Mouse (Mus musculus) intestine, postnatal 0 days (tissue): ENCODE measurements around the gene Abl2. TPM values are rescaled to one million over a fixed set of nuclear protein-coding genes. Genes with fewer than 3 reads are reported as not detected.
A peak's percentile ranks its signal among the peaks of the same experiment; 100 is the strongest.

ENCODE experiments used
- ATAC-seq: fragments of 200-750 bp; cut with Nextera tagmentation; 2 replicates; pipeline ENCODE4 v1.8.0; 2017; ENCODE audit warnings: mild to moderate bottlenecking, moderate TSS enrichment, moderate library complexity
- H3K27ac ChIP-seq: fragments of 300-500 bp; sonication (generic); 2 replicates; pipeline ENCODE4 v1.5.1; 2014; ENCODE audit warnings: mild to moderate bottlenecking, low read depth, low read length, moderate library complexity
- H3K27me3 ChIP-seq: fragments of 300-500 bp; sonication (generic); replicated peaks from 2 replicates; pipeline ENCODE4 v1.6.1; 2014; ENCODE audit warnings: low read length, mixed read lengths; ENCODE audit not compliant: control insufficient read depth, insufficient read depth
- H3K36me3 ChIP-seq: fragments of 300-500 bp; sonication (generic); 2 replicates; pipeline ENCODE4 v1.6.1; 2014; ENCODE audit warnings: mild to moderate bottlenecking, moderate library complexity; ENCODE audit not compliant: control insufficient read depth, insufficient read depth
- H3K4me1 ChIP-seq: fragments of 300-500 bp; sonication (generic); replicated peaks from 2 replicates; pipeline ENCODE4 v1.6.1; 2014; ENCODE audit warnings: antibody characterized with exemption, low read length, mixed read lengths; ENCODE audit not compliant: control insufficient read depth, insufficient read depth
- H3K4me2 ChIP-seq: fragments of 300-500 bp; sonication (generic); replicated peaks from 2 replicates; pipeline ENCODE4 v1.6.1; 2014; ENCODE audit warnings: low read depth, mild to moderate bottlenecking, moderate library complexity
- H3K4me3 ChIP-seq: fragments of 300-500 bp; sonication (generic); 2 replicates; pipeline ENCODE4 v1.5.1; 2014; ENCODE audit warnings: low read depth, low read length
- H3K9ac ChIP-seq: fragments of 300-500 bp; sonication (generic); 2 replicates; pipeline ENCODE4 v1.6.1; 2014; ENCODE audit warnings: mild to moderate bottlenecking, low read depth, low read length
- H3K9me3 ChIP-seq: fragments of 300-500 bp; sonication (generic); 2 replicates; pipeline ENCODE4 v1.6.1; 2016; ENCODE audit warnings: mixed run types; ENCODE audit not compliant: control insufficient read depth
- CTCF ChIP-seq: sonication (generic); IDR thresholded peaks from 2 replicates; pipeline ENCODE4 v1.5.1; 2016; ENCODE audit warnings: low read depth, mild to moderate bottlenecking, control low read depth, antibody characterized with exemption, moderate library complexity
- WGBS: fragments of 180-500 bp; shearing (Covaris S2); extraction: QIAGEN DNeasy Blood & Tissue Kit; methylation state at CpG from one replicate; pipeline ENCODE4 v1.1.7; 2014; 5-methylcytosine and 5-hydroxymethylcytosine counted together
- polyA plus RNA-seq: library from polyadenylated mRNA; unstranded; fragments of >200 nt; fragmentation: Nextera tagmentation; extraction: Ambion mirVana; gene quantifications from 2 replicates; pipeline ENCODE4 v1.2.1, GENCODE M21; 2015

Gene Abl2
- polyA plus RNA-seq, 1 experiment from 2014 or later: 1.6 TPM

DNA sequence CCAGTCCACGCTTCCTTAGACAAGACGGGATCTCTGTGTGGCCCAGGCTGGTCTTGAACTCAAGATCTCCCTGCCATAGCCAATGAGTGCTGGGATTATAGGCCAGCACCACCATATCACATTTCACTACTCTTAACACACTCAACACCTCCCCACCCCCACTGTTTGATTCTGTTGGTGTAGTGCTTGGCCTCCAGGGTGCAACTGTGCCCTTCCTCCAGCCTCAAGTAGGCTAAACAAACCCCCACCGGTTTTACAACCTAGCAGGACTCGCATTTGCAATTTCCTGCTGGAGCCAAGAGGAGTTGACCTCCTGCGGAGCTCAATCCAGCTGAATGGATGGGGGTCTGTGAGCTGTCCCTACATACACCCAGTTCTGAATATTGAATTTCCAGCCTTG lies 110.0 kb downstream of the Abl2 start:
- 43% methylated on average over 5 of the region's 5 CpGs for WGBS
- ATAC-seq: no peak
- Histone ChIP-seq H3K4me2 (no peak overlapping the region), H3K27me3 (no peaks in the 10 kb centered on the region), H3K36me3 (no peaks in the 10 kb centered on the region; the same call in 1 of the 2 replicates), H3K4me1 (no peaks in the 10 kb centered on the region), H3K9ac (no peak overlapping the region), H3K4me3 (no peak overlapping the region), H3K27ac (no peak overlapping the region), H3K9me3 (no peaks in the 10 kb centered on the region)
- TF ChIP-seq CTCF: no peak

- H3K4me2 ChIP-seq: no peak overlapping the region
- H3K4me1 ChIP-seq: 0 out of 2 replicates have a peak, but pooled peaks cover under 1% of the 10 kb centered on the region
- H3K36me3 ChIP-seq: no peaks in the 10 kb centered on the region; the same call in 1 of the 2 replicates
- H3K9ac ChIP-seq: no peak overlapping the region
- no peak for ATAC-seq
- H3K27me3 ChIP-seq: no peaks in the 10 kb centered on the region
- H3K4me3 ChIP-seq: no peak overlapping the region
- no peak for TF ChIP-seq CTCF
- no peaks in the 10 kb centered on the region for H3K9me3 ChIP-seq
- WGBS: 44% methylated on average over 11 of the region's 11 CpGs
- no peak overlapping the region for H3K27ac ChIP-seq
These were observed 110.8 kb downstream of the Abl2 start for GRCm38 (mm10) chr1:156669208-156669983.

DNA sequence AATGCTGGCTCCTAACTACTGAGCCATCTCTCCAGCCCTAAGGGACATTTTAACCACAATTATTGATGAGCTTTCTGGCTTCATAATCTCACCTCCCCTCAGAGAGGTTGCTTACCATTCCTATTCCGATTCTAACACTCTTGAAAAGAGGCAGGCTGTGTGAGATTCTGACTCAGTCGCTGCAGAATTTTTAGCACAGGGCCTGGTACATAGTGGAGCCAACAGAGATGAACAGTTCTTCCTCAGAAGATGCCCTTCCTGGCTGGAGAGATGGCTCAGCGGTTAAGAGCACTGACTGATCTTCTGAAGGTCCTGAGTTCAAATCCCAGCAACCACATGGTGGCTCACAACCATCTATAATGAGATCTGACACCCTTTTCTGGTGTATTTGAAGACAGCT lies 113.3 kb downstream of the Abl2 start:
- ATAC-seq: no peak
- Histone ChIP-seq H3K36me3 (no peaks in the 10 kb centered on the region; the same call in 1 of the 2 replicates), H3K4me2 (no peak overlapping the region), H3K9ac (no peak overlapping the region), H3K9me3 (no peaks in the 10 kb centered on the region), H3K27me3 (no peaks in the 10 kb centered on the region), H3K4me3 (no peak overlapping the region), H3K27ac (no peak overlapping the region), H3K4me1 (0 out of 2 replicates have a peak, but pooled peaks cover 3% of the 10 kb centered on the region)
- TF ChIP-seq CTCF: no peak
- 95% methylated on average over 3 of the region's 3 CpGs for WGBS

GRCm38 (mm10) chr1:156672720-156673475 lies 114.3 kb downstream of the Abl2 start:
- Histone ChIP-seq H3K27me3 (no peaks in the 10 kb centered on the region), H3K4me2 (peak overlapping the region; percentile 100), H3K9ac (peak overlapping the region; percentile 62; the same call in 1 of the 2 replicates), H3K9me3 (no peaks in the 10 kb centered on the region), H3K36me3 (no peaks in the 10 kb centered on the region; the same call in 1 of the 2 replicates), H3K4me3 (peak overlapping the region; percentile 65), H3K27ac (peak overlapping the region; percentile 66; the same call in 1 of the 2 replicates), H3K4me1 (0 out of 2 replicates have a peak, but pooled peaks cover 3% of the 10 kb centered on the region)
- no peak for TF ChIP-seq CTCF
- WGBS: 40% methylated on average over 14 of the region's 14 CpGs
- no peak for ATAC-seq

GRCm38 (mm10) chr1:156673476-156674194 lies 115.0 kb downstream of the Abl2 start:
- peak overlapping the region; percentile 66 for H3K27ac ChIP-seq
- ATAC-seq: peak; percentile 25; the same call in 1 of the 2 replicates
- peak overlapping the region; percentile 65 for H3K4me3 ChIP-seq
- H3K36me3 ChIP-seq: no peaks in the 10 kb centered on the region; the same call in 1 of the 2 replicates
- WGBS: under 1% methylated on average over 29 of the region's 29 CpGs
- peak overlapping the region; percentile 100 for H3K4me2 ChIP-seq
- TF ChIP-seq CTCF: no peak
- H3K9me3 ChIP-seq: no peaks in the 10 kb centered on the region
- H3K9ac ChIP-seq: peak overlapping the region; percentile 62
- H3K27me3 ChIP-seq: no peaks in the 10 kb centered on the region
- 0 out of 2 replicates have a peak, but pooled peaks cover 3% of the 10 kb centered on the region for H3K4me1 ChIP-seq
